Mouse (Mus musculus) T-cell, adult 2 months (primary cell): ENCODE results near the gene Fgf6.
A peak's percentile ranks its signal among the peaks of the same experiment; 100 is the strongest.

Source experiments
- DNase-seq: peaks from one replicate; pipeline ENCODE4 v3.0.0; 2022; ENCODE audit warnings: low spot score

The Fgf6 gene

GRCm38 (mm10) chr6:127014906-127015770 lies at the start of gene Fgf6:
Gene Fgf6 (plus strand): TSS chr6:127015586.
- DNase-seq: no peak

GRCm38 (mm10) chr6:126966241-126967026 lies 49.0 kb upstream of the Fgf6 start:
- no peak for DNase-seq

- no peak for DNase-seq
These were observed 33.7 kb upstream of the Fgf6 start for GRCm38 (mm10) chr6:126981539-126982234.

- no peak for DNase-seq
These were observed 21.7 kb upstream of the Fgf6 start for GRCm38 (mm10) chr6:126993676-126994075.

- DNase-seq: no peak
These were observed 19.9 kb upstream of the Fgf6 start for GRCm38 (mm10) chr6:126995494-126995893.

- DNase-seq: no peak
These were observed 19.0 kb upstream of the Fgf6 start for GRCm38 (mm10) chr6:126996399-126996798.

GRCm38 (mm10) chr6:127005646-127006045 lies 9.7 kb upstream of the Fgf6 start:
- DNase-seq: no peak

GRCm38 (mm10) chr6:127006551-127006950 lies 8.8 kb upstream of the Fgf6 start:
- no peak for DNase-seq

GRCm38 (mm10) chr6:127010021-127010420 lies 5.4 kb upstream of the Fgf6 start:
- no peak for DNase-seq

GRCm38 (mm10) chr6:127011947-127012535 lies 3.3 kb upstream of the Fgf6 start:
- DNase-seq: no peak

GRCm38 (mm10) chr6:127019254-127019653 lies 3.9 kb downstream of the Fgf6 start:
- no peak for DNase-seq

GRCm38 (mm10) chr6:127020431-127020830 lies 5.0 kb downstream of the Fgf6 start:
- DNase-seq: no peak

GRCm38 (mm10) chr6:127024836-127025235 lies 9.4 kb downstream of the Fgf6 start:
- no peak for DNase-seq

- DNase-seq: peak; percentile 24
These were observed 19.4 kb downstream of the Fgf6 start for GRCm38 (mm10) chr6:127034760-127035159.

GRCm38 (mm10) chr6:127044909-127045308 lies 29.5 kb downstream of the Fgf6 start:
- no peak for DNase-seq

GRCm38 (mm10) chr6:127050847-127051246 lies 35.5 kb downstream of the Fgf6 start:
- no peak for DNase-seq

GRCm38 (mm10) chr6:127056990-127057588 lies 41.7 kb downstream of the Fgf6 start:
- no peak for DNase-seq

GRCm38 (mm10) chr6:127059975-127060374 lies 44.6 kb downstream of the Fgf6 start:
- DNase-seq: no peak

GRCm38 (mm10) chr6:127063915-127064314 lies 48.5 kb downstream of the Fgf6 start:
- no peak for DNase-seq

GRCm38 (mm10) chr6:127064815-127065214 lies 49.4 kb downstream of the Fgf6 start:
- no peak for DNase-seq

GRCm38 (mm10) chr6:127072817-127073216 lies 57.4 kb downstream of the Fgf6 start, which contains the start of gene Fgf23:
Gene Fgf23 (plus strand): TSS chr6:127072902.
- no peak for DNase-seq
